Mouse (Mus musculus) liver, adult 2 months (tissue): ENCODE results near the gene Lman1l.

Source experiments
- CTCF ChIP-seq: fragments of 200-500 bp; IDR thresholded peaks from 2 replicates; pipeline ENCODE4 v1.5.1; 2011; ENCODE audit warnings: low read depth, low read length, control low read depth
- POLR2A ChIP-seq: fragments of 200-500 bp; IDR thresholded peaks from 2 replicates; pipeline ENCODE4 v1.6.1; 2011; ENCODE audit warnings: low read length, control low read depth; ENCODE audit not compliant: insufficient read depth; ENCODE audit errors: extremely low read depth

- TF ChIP-seq CTCF (no peak), POLR2A (no peak)
These were observed 46.0 kb upstream of the Lman1l start for GRCm38 (mm10) chr9:57666536-57666935.
